Mouse (Mus musculus) lung, embryonic 16.5 days (tissue): ENCODE data around the gene Krtap5-4. TPM values are rescaled to one million over a fixed set of nuclear protein-coding genes. Genes with fewer than 3 reads are reported as not detected.
"Not testable (repeated sequence)": the region's sequence is repeated elsewhere in the genome, so short reads cannot be mapped to it uniquely, and the experiment has no call there.

Experiments
- ATAC-seq: fragments of 200-750 bp; cut with Nextera tagmentation; 2 replicates; pipeline ENCODE4 v1.8.0; 2017; ENCODE audit warnings: low read depth, mild to moderate bottlenecking, moderate library complexity
- H3K27ac ChIP-seq: fragments of 300-500 bp; sonication (generic); 2 replicates; pipeline ENCODE4 v1.5.1; 2014; ENCODE audit warnings: mild to moderate bottlenecking, control low read depth, low read length
- H3K27me3 ChIP-seq: fragments of 300-500 bp; sonication (generic); 2 replicates; pipeline ENCODE4 v1.6.1; 2014; ENCODE audit warnings: low read depth, low read length, mixed read lengths; ENCODE audit not compliant: control insufficient read depth, insufficient read depth
- H3K36me3 ChIP-seq: fragments of 300-500 bp; sonication (generic); 2 replicates; pipeline ENCODE4 v1.6.1; 2014; ENCODE audit warnings: low read length; ENCODE audit not compliant: control insufficient read depth, insufficient read depth
- H3K4me1 ChIP-seq: fragments of 300-500 bp; sonication (generic); replicated peaks from 2 replicates; pipeline ENCODE4 v1.6.1; 2014; ENCODE audit warnings: low read length, mixed read lengths; ENCODE audit not compliant: control insufficient read depth, insufficient read depth
- H3K4me2 ChIP-seq: fragments of 300-500 bp; sonication (generic); 2 replicates; pipeline ENCODE4 v1.6.1; 2014; ENCODE audit warnings: low read depth, low read length, control low read depth
- H3K4me3 ChIP-seq: fragments of 300-500 bp; sonication (generic); 2 replicates; pipeline ENCODE4 v1.5.1; 2014; ENCODE audit warnings: mild to moderate bottlenecking, low read length, control low read depth
- H3K9ac ChIP-seq: fragments of 300-500 bp; sonication (generic); 2 replicates; pipeline ENCODE4 v1.6.1; 2014; ENCODE audit warnings: low read length, control low read depth
- H3K9me3 ChIP-seq: fragments of 300-500 bp; sonication (generic); 2 replicates; pipeline ENCODE4 v1.6.1; 2016; ENCODE audit warnings: low read length; ENCODE audit not compliant: control insufficient read depth
- WGBS: fragments of 180-500 bp; shearing (Covaris S2); extraction: QIAGEN DNeasy Blood & Tissue Kit; methylation state at CpG from one replicate; pipeline ENCODE4 v1.1.7; 2014; 5-methylcytosine and 5-hydroxymethylcytosine counted together
- polyA plus RNA-seq: library from polyadenylated mRNA; unstranded; fragments of >200 nt; fragmentation: Nextera tagmentation; extraction: Ambion mirVana; gene quantifications from 2 replicates; pipeline ENCODE4 v1.2.1, GENCODE M21; 2015

Krtap5-4 gene
- polyA plus RNA-seq = not detected in 2 replicates

DNA sequence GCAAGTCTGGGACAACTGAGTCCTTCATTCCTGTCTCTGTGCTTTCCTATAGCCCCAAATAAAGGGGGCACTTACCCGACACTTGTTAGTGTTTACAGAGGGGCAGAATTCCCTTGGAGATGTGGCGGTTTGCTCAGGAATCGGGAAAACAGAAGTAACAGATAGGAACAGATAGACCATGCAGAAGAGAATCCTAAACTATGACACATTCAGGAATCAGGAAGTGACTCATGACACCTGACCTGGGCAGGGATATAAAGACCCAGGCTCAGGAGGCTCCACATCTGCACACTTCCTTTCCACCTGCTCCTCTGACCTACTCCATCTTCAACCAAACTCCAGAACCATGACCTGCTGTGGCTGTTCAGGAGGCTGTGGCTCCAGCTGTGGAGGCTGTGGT is at the start of gene Krtap5-4:
Krtap5-4 (plus strand) TSS at position 301 of the 400 bp plus-strand sequence.
- Histone ChIP-seq H3K9me3 (no peaks in the 10 kb centered on the region), H3K4me1 (no peaks in the 10 kb centered on the region), H3K9ac (no peak within 1 kb of the TSS), H3K4me3 (no peak within 1 kb of the TSS), H3K36me3 (no peaks in the 10 kb centered on the region), H3K27me3 (no peaks in the 10 kb centered on the region; the same call in 1 of the 2 replicates), H3K27ac (no peak within 1 kb of the TSS), H3K4me2 (no peak within 1 kb of the TSS)
- no peak for ATAC-seq
- WGBS = 27% methylated on average over 3 of the region's 3 CpGs

DNA sequence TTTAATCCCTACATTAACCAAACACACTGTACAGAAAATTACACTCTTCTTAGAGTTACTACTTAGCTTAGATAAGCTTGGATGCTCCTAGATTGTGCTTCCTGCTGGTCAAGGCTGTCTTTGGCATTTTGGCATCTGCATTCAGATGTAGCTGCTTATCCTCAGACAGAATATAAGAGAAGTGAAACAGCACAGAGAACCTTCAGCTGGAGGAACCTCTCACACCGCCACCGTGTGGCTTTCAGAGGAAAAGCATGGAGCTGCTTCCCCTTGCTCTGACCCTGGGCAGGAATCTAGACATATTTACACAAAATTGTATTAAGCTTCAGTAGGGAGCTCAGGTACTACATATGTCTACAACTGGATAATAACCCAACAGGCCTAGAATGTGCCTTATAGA is 47.8 kb upstream of the Krtap5-4 start:
- ATAC-seq = no peak
- Histone ChIP-seq H3K27me3 (no peaks in the 10 kb centered on the region), H3K9ac (no peak overlapping the region), H3K4me3 (no peak overlapping the region), H3K4me2 (no peak overlapping the region), H3K36me3 (no peaks in the 10 kb centered on the region), H3K27ac (no peak overlapping the region), H3K4me1 (no peaks in the 10 kb centered on the region), H3K9me3 (no peaks in the 10 kb centered on the region)
- WGBS = 0% methylated on average over 2 of the region's 2 CpGs

DNA sequence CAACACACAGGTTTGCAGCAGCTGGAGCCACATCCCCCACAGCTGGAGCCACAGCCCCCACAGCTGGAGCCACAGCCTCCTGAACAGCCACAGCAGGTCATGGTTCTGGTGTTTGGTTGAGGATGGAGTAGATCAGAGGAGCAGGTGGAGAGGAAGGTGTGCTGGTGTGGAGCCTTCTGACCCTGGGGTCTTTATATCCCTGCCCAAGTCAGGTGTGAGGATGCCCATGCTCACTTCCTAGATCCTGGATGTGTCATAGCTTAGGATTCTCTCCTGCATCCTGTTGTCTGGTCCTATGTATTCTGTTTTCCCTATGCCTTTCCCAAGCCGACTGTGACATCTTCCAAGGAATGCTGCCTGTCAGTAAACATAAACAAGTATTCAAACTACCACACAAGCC is 45.1 kb upstream of the Krtap5-4 start, which contains the start of gene Gm2431:
Gm2431 (minus strand) TSS at position 101 of the 400 bp plus-strand sequence.
- not testable (repeated sequence) for H3K4me1 ChIP-seq, H3K27me3 ChIP-seq, H3K9ac ChIP-seq, H3K4me2 ChIP-seq, H3K9me3 ChIP-seq, ATAC-seq, H3K4me3 ChIP-seq, H3K36me3 ChIP-seq, H3K27ac ChIP-seq
- 24% methylated on average over 1 of the region's 1 CpGs for WGBS

DNA sequence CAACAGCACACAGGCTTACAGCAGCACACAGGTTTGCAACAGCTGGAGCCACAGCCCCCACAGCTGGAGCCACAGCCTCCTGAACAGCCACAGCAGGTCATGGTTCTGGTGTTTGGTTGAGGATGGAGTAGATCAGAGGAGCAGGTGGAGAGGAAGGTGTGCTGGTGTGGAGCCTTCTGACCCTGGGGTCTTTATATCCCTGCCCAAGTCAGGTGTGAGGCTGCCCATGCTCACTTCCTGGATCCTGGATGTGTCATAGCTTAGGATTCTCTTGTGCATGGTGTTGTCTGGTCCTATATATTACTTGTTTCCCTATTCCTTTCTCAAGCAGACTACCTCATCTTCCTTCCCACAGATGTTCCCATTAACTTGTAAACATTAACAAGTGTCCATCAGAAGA is 29.1 kb upstream of the Krtap5-4 start, which contains the start of gene Gm4559:
Gm4559 (minus strand) TSS at position 101 of the 400 bp plus-strand sequence.
- ATAC-seq, H3K4me1 ChIP-seq, H3K27me3 ChIP-seq, H3K4me3 ChIP-seq, H3K9me3 ChIP-seq, H3K27ac ChIP-seq, H3K9ac ChIP-seq, H3K36me3 ChIP-seq, H3K4me2 ChIP-seq: not testable (repeated sequence)

DNA sequence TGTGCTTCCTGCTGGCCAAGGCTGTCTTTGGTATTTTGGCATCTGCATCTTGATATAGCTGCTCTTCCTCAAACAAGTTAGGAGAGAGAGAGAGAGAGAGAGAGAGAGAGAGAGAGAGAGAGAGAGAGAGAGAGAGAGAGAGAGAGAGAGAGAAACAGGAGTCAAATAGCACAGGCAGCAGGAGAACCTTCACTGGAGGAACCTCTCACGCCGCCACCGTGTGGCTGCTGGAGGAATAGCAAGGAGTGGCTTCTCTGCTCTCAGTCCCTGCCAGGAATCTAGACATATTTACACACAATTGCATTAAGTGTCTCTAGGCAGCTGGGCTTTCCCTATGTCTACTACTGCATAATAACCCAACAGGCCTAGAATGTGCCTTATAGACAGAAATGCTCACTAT is 25.2 kb upstream of the Krtap5-4 start:
- not testable (repeated sequence) for H3K9ac ChIP-seq, H3K27ac ChIP-seq, H3K9me3 ChIP-seq, H3K36me3 ChIP-seq, H3K27me3 ChIP-seq, H3K4me1 ChIP-seq, H3K4me3 ChIP-seq, H3K4me2 ChIP-seq
- WGBS = 0% methylated on average over 3 of the region's 3 CpGs
- peak; percentile 70 for ATAC-seq

DNA sequence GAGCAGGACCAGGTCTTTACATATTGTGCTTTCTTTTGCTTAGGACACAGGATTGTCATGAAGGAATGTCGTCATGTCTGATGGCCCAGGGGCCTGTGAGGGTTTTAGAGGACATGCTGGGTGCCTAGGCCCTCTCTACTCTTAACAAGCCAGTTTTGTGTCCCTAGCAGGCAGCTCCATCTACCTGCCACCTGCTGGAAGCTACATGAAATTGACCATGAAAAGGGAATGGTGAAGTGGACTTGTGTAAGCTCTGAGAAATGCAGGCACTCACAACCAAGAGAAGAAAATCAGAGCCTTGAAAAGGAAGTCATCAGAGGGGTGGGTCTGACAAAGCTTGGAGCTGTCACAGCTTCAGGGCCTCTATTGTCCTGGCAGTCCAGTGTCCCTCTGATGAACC is 24.1 kb upstream of the Krtap5-4 start:
- H3K27me3 ChIP-seq, ATAC-seq, H3K9ac ChIP-seq, H3K4me1 ChIP-seq, H3K27ac ChIP-seq, H3K4me2 ChIP-seq, H3K36me3 ChIP-seq, H3K4me3 ChIP-seq, H3K9me3 ChIP-seq: not testable (repeated sequence)
- 67% methylated on average over 1 of the region's 1 CpGs for WGBS

DNA sequence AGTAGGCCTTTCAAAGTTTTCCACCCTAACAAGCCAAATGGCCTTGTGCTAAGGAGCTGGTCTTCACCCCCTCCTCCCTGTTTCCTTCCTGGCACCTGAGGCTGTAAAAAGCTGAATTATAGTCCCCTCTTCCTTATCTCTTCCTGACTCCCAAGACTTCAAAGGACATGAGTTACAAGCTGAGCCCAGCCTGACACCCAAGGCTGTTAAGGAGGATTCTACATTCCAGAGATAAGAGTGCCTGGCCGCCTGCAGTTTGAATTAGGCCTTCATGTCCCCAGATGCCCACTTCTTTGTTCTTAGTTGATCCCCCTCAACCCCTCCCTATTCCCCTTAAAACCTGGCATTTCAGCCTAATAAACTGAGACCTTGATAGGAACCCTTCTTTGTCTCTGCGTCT is 20.5 kb upstream of the Krtap5-4 start:
- not testable (repeated sequence) for H3K9me3 ChIP-seq, H3K4me1 ChIP-seq, H3K4me2 ChIP-seq, H3K36me3 ChIP-seq, H3K27ac ChIP-seq, H3K27me3 ChIP-seq, ATAC-seq, H3K4me3 ChIP-seq, H3K9ac ChIP-seq
- WGBS = 22% methylated on average over 2 of the region's 2 CpGs

DNA sequence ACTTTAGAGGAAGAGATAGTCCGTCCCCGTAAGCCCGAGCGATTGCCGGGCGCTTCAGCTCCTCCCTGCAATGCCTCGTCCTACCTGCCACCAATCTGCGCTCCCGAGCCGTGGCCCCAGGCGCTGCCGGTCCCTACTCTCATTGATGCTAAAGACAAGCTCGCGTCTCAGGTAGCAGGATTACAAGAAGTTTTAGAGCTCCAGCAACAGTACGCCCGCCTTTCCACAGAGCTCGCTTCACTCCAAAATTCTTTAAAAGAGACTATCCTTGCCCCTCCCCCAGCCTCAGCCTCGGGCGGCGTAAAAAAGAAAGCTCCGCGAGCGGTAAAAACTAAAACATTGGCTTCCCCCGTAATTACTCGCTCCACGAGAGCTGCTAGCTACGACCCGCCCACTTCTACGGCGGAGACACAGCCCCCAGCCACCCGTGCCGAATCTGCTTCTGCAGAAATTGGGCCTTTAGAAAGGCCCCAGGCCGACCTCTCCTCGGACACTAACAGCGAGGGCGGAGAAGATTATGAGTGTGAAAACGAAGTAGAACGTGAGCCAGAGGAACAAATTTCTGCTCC is 19.2 kb upstream of the Krtap5-4 start:
- peak overlapping the region; percentile 85 for H3K4me2 ChIP-seq
- peak overlapping the region; percentile 57 for H3K4me3 ChIP-seq
- H3K27me3 ChIP-seq = no peaks in the 10 kb centered on the region
- under 1% methylated on average over 38 of the region's 38 CpGs for WGBS
- H3K36me3 ChIP-seq = no peaks in the 10 kb centered on the region
- peak overlapping the region; percentile 75 for H3K9ac ChIP-seq
- H3K9me3 ChIP-seq = no peaks in the 10 kb centered on the region
- peak; percentile 85 for ATAC-seq
- peak overlapping the region; percentile 94 for H3K27ac ChIP-seq
- H3K4me1 ChIP-seq = peaks cover 2% of the 10 kb centered on the region; the same call in 1 of the 2 replicates

DNA sequence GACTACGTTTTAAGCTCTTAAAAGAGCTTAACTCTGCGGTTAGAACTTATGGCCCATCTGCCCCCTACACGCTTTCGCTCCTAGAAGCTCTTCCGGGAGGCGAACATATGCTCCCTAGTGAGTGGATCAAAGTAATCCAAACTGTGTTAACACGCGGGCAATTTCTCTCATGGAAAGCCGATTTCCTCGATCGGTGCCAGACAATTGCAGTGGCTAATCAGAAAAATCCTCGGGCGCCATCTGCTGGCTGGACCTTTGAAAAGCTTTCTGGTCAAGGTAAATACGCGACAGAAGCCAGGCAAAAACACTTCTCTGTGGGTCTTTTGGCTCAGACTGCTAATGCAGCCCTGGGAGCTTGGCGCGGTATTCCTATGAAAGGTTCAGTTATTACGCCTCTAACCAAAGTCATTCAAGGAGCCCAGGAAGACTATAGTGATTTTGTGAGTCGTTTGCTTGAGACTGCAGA is 18.7 kb upstream of the Krtap5-4 start:
- peak overlapping the region; percentile 94 for H3K27ac ChIP-seq
- H3K4me3 ChIP-seq = peak overlapping the region; percentile 57
- H3K36me3 ChIP-seq = no peaks in the 10 kb centered on the region
- H3K4me1 ChIP-seq = peaks cover 2% of the 10 kb centered on the region; the same call in 1 of the 2 replicates
- H3K9me3 ChIP-seq = no peaks in the 10 kb centered on the region
- peak overlapping the region; percentile 85 for H3K4me2 ChIP-seq
- under 1% methylated on average over 19 of the region's 19 CpGs for WGBS
- no peaks in the 10 kb centered on the region for H3K27me3 ChIP-seq
- peak overlapping the region; percentile 75 for H3K9ac ChIP-seq
- ATAC-seq = peak; percentile 88
